Mouse (Mus musculus) large intestine, adult 2 months (tissue): Measurements from ENCODE around the gene Otulin. TPM values are rescaled to one million over a fixed set of nuclear protein-coding genes. Genes with fewer than 3 reads are reported as not detected.
A peak's percentile ranks its signal among the peaks of the same experiment; 100 is the strongest.

Experiments used
- DNase-seq: peaks from one replicate; pipeline ENCODE4 v3.0.0-alpha.2; 2012; ENCODE audit warnings: low read depth, low spot score
- WGBS: fragments of 180-500 bp; shearing (Covaris S2); methylation state at CpG from one replicate; pipeline ENCODE4 v1.1.7; 2018; 5-methylcytosine and 5-hydroxymethylcytosine counted together
- polyA plus RNA-seq: library from polyadenylated mRNA; depleted of rRNA; stranded (reverse); fragments of >200 nt; gene quantifications from 2 replicates; pipeline ENCODE4 v1.2.3, GENCODE M21; 2012; rRNA removed

Gene Otulin
- polyA plus RNA-seq: 21.7 and 23.7 TPM in 2 replicates

GRCm38 (mm10) chr15:27630601-27631383, at the start of gene Otulin:
Gene Otulin (minus strand): TSS chr15:27630693.
- 8% methylated on average over 56 of the region's 56 CpGs for WGBS
- DNase-seq: peak; percentile 92

DNA sequence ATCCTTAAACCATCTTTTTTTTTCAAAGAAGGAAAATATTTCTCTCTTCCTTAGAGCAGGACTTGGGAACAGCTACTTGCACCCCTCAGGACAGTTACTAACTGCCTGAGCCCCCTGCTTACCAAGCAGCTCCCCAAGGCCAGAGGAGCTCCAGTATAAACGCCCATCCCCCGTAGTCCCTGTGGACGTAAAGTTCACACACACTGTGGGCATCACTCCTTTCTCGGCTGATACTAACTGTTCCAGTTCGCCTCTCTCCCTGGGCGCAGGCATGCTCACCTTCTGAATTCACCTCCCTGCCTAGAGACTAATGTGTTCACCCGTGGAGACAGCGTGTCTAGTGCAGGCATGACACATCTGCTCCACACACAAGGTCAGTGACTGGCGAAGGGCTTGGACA, 48.0 kb upstream of the Otulin start:
- DNase-seq: no peak
- WGBS: 72% methylated on average over 9 of the region's 9 CpGs

DNA sequence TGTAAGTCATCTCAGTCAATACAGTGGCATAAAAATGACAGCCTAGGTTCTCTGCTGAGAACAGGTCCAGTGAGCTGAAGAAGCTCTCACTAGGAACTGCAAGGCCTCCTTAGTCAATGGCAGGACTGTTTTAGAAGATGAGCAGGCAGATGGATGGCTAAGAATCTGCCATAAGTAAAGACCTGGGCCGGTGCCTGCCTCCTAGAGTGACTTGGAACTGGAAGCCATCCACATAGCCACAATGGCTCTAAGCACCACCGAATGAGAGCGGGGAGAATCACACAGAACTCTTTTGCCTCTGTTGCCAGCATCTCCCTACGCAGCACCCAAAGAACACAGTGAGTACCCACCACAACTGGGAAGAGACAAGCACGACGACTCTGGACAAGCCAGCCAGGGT, 47.3 kb upstream of the Otulin start:
- no peak for DNase-seq
- WGBS: 86% methylated on average over 6 of the region's 6 CpGs

DNA sequence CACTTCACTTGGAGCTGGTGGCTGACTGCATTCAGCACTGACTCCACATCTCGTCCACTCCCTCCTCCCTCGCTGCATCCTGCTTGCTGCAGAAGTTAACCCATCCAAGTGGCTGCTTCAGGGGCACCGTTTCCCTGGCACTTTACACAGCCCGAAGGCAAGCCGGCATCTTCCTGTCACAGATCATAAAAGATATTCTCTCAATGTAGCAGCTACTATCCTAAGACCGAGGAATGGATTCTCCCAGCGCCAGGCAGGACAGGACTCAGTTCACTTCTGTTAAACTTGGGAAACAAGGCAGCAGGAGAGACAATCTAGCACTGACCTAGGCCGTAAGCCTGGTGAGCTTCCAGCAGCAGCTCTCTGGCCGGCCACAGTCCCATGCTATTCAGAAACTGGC, 45.7 kb upstream of the Otulin start:
- 53% methylated on average over 9 of the region's 9 CpGs for WGBS
- no peak for DNase-seq

- DNase-seq: no peak
- WGBS: 77% methylated on average over 7 of the region's 7 CpGs
Measured at GRCm38 (mm10) chr15:27675122-27675521, 44.6 kb upstream of the Otulin start.

GRCm38 (mm10) chr15:27674041-27674440, 43.5 kb upstream of the Otulin start:
- DNase-seq: no peak
- 76% methylated on average over 6 of the region's 6 CpGs for WGBS

GRCm38 (mm10) chr15:27673151-27673550, 42.7 kb upstream of the Otulin start:
- no peak for DNase-seq
- WGBS: 82% methylated on average over 6 of the region's 6 CpGs

GRCm38 (mm10) chr15:27672259-27672658, 41.8 kb upstream of the Otulin start:
- no peak for DNase-seq
- 74% methylated on average over 8 of the region's 8 CpGs for WGBS

GRCm38 (mm10) chr15:27671612-27672245, 41.2 kb upstream of the Otulin start:
- 77% methylated on average over 10 of the region's 10 CpGs for WGBS
- DNase-seq: no peak

- WGBS: 69% methylated on average over 8 of the region's 8 CpGs
- DNase-seq: no peak
Measured at GRCm38 (mm10) chr15:27670708-27671107, 40.2 kb upstream of the Otulin start.

DNA sequence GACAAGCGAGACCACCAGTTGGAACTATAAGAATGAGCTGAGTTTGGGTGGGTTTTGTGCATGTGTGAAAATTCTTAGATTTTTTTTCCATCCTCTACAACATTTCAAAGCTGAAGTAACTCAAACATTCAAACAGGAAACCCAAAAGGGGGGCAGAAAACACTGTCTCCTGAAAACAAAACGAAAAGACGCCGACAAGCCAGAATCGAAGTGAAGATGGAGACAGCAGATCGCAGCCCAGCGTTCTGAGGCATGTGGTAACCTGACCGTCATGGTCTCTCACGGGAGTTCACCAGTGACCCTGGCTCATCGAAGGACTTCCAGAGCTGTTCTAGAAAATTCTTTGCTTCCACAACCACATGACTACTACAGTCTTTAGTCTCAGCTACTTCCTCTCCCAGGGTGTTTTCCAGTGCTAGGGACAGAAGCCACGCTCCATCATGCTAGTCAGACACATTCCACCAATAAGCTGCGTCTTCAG, 39.5 kb upstream of the Otulin start:
- DNase-seq: no peak
- 78% methylated on average over 12 of the region's 12 CpGs for WGBS

GRCm38 (mm10) chr15:27669276-27669675, 38.8 kb upstream of the Otulin start:
- DNase-seq: no peak
- 71% methylated on average over 4 of the region's 4 CpGs for WGBS

- no peak for DNase-seq
- WGBS: 83% methylated on average over 7 of the region's 7 CpGs
Measured at GRCm38 (mm10) chr15:27668557-27668956, 38.1 kb upstream of the Otulin start.

- WGBS: 57% methylated on average over 9 of the region's 9 CpGs
Measured at GRCm38 (mm10) chr15:27668001-27668461, 37.5 kb upstream of the Otulin start.

DNA sequence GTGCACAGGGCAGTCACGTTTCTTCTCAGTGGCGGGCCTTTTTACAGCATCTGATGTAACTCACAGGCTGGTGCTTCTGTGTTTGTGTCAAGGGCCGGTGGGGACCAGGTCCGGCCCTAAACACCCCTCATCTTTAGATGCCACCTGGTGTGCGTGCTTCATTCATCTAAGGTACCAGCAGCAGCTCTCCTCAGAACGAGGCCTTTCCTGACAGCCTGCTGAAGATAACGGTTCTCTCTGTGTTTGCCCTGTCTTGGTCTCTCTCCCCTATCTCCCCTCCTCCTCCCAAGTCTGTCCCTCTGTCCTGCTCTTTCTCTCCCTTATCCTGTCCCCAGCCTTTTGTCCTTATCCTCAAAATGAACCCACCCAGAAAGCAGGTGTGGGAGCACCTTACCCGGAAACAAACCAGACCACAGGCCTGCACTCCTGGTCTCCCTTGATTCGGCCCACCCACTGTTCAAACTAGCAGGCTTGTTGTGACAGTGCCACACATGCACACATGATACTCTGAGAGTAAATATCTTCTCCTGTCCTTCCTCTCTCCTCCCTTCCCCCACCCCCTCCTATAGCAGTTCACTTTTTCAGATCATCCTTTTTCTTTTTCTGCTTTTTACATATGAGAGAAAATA, 36.5 kb upstream of the Otulin start:
- DNase-seq: no peak
- 68% methylated on average over 9 of the region's 9 CpGs for WGBS

More at GRCm38 (mm10) chr15:27668001-27668461, 37.5 kb upstream of the Otulin start:
- DNase-seq: no peak

DNA sequence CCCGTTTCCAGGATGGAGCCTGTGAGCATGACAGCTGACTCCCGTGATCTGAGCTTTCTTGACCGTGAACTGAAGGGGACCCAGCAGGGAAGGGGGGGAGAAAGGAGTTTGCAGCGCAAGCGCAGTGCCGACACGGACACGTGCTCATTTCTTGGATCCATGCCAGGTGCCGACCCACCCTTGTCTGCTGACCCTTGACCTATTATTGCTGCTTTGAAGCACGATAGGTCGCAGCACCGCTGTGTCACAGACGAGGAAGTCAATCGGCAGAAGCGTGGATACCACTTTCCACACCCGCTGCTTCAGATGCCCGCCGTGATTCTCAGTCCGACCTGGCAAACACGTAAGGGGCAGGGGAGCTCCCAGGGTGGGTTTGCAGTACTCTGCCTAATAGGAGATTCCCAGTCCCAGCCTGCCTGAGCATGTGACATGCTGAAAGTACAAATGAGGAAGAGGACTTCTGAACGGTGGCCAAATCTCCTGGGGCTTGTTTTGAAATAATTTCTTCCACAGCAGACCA, 35.0 kb upstream of the Otulin start:
- 31% methylated on average over 21 of the region's 21 CpGs for WGBS
- no peak for DNase-seq

DNA sequence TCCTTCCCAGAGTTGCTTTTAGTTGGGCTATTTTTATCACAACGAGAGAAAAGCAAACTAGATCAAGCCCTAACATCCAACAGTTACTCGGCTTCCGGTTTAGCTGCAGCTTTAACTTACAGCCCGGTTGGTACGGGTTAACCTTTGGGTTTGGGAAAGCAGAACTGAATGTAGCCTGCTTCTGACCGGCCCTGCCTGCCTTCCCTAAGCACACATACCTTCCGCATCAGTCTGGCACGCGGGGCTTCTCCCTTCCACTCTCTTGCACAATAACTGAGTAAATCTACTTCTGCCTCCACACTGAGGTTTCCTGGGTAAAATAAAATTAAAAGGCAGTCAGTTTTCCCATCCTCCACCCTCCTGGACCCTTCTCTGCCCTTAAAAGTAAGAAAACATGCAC, 33.6 kb upstream of the Otulin start:
- 85% methylated on average over 9 of the region's 9 CpGs for WGBS
- no peak for DNase-seq

DNA sequence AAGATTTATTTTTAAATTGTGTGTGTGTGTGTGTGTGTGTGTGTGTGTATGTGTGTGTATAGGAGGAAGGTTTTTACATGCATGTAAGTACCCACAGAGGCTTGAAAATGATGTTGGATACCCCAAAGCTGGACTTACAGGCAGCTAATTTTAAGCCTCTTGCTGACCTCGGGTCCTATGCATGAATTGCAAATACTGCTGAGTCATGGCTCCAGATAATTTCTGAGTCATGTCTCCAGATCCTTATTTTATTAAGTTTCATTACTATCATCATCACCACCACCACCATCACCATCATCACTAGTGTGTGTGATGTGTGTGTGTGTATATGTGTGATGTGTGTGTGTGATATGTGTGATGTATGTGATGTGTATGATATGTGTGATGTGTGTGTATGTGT, 32.2 kb upstream of the Otulin start:
- no peak for DNase-seq
- WGBS: 27% methylated on average over 1 of the region's 1 CpGs

DNA sequence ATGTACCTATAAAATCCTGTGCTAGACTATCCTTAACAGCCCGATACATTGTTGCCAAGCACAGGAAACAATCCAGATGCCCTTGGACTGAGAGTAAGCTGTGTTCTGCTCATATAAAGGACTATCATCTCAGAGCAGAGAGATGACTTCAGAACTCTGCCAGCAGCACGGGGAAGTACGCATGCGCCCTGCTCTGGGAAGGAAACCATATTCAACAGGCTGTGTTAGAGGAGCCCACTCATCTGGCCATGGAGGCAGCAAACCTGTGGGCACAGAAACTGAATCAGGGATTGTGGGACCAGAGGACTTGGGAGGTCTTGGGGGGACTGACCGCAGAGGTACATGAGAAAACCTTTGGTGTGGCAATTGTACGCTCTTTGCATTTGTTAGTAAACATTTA, 31.2 kb upstream of the Otulin start:
- no peak for DNase-seq
- 77% methylated on average over 6 of the region's 6 CpGs for WGBS

GRCm38 (mm10) chr15:27659592-27660244, 29.2 kb upstream of the Otulin start:
- peak; percentile 29 for DNase-seq
- WGBS: 40% methylated on average over 17 of the region's 17 CpGs
